Mouse (Mus musculus): ENCODE measurements around the gene Aamp. TPM values are rescaled to one million over a fixed set of nuclear protein-coding genes. Genes with fewer than 3 reads are reported as not detected.
"Not testable (repeated sequence)": the region's sequence is repeated elsewhere in the genome, so short reads cannot be mapped to it uniquely, and the experiment has no call there.

Gene Aamp
- polyA plus RNA-seq, 1 experiment from 2014 or later: 232 TPM

DNA sequence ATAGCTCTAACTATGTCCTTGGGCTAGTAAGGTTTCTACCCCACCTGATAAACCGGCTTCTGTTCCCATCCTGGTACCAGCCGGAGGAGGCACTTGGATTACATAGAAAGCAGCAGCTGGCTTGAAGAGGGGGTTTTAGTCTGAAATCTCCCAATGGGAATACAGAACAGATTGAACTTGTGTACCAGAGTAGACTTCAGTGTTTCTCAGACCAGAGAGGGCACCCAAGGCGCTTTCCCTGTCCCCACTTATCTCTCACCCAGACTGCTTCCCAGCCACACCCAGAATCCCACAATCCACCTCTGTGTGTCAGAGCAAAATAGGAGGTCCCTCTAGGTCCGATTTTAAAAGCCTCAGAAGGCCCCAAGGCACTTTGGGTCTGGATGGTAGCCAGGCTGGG is 3.8 kb upstream of the Aamp start:
- H3K27me3 ChIP-seq: no peaks in the 10 kb centered on the region
- no peak overlapping the region for H3K4me3 ChIP-seq
- H3K9me3 ChIP-seq: no peaks in the 10 kb centered on the region
- no peak overlapping the region for H3K27ac ChIP-seq
- peaks cover 37% of the 10 kb centered on the region for H3K4me1 ChIP-seq
- H3K9ac ChIP-seq: no peak overlapping the region
- 75% methylated on average over 4 of the region's 4 CpGs for WGBS
- H3K4me2 ChIP-seq: no peak overlapping the region
- H3K36me3 ChIP-seq: peaks cover 51% of the 10 kb centered on the region
- ATAC-seq (ENCODE audit: insufficient number of reproducible peaks, low FRiP score, low TSS enrichment, low read depth): no peak

- ATAC-seq (ENCODE audit: insufficient number of reproducible peaks, low FRiP score, low TSS enrichment, low read depth): not testable (repeated sequence)
These were observed 2.5 kb upstream of the Aamp start for GRCm38 (mm10) chr1:74286869-74287607.

GRCm38 (mm10) chr1:74285212-74286010 is 873 bp upstream of the Aamp start:
- H3K36me3 ChIP-seq: peaks cover 52% of the 10 kb centered on the region
- H3K27ac ChIP-seq: no peak overlapping the region
- H3K9me3 ChIP-seq: no peaks in the 10 kb centered on the region
- H3K9ac ChIP-seq: peak overlapping the region; percentile 65
- peak overlapping the region; percentile 76 for H3K4me2 ChIP-seq
- peak overlapping the region; percentile 90 for H3K4me3 ChIP-seq
- no peaks in the 10 kb centered on the region for H3K27me3 ChIP-seq
- H3K4me1 ChIP-seq: peaks cover 44% of the 10 kb centered on the region
- 3% methylated on average over 23 of the region's 23 CpGs for WGBS
- ATAC-seq (ENCODE audit: insufficient number of reproducible peaks, low FRiP score, low TSS enrichment, low read depth): no peak

More at GRCm38 (mm10) chr1:74286869-74287607, 2.5 kb upstream of the Aamp start:
- 64% methylated on average over 15 of the region's 17 CpGs for WGBS
- not testable (repeated sequence) for H3K4me3 ChIP-seq, H3K27ac ChIP-seq, H3K9ac ChIP-seq, H3K4me2 ChIP-seq, H3K27me3 ChIP-seq, H3K9me3 ChIP-seq
- peaks cover 50% of the 10 kb centered on the region for H3K36me3 ChIP-seq
- peaks cover 46% of the 10 kb centered on the region for H3K4me1 ChIP-seq

GRCm38 (mm10) chr1:74283686-74284463 is 663 bp downstream of the Aamp start:
- peaks cover 53% of the 10 kb centered on the region for H3K36me3 ChIP-seq
- peaks cover 33% of the 10 kb centered on the region for H3K4me1 ChIP-seq
- H3K4me3 ChIP-seq: peak overlapping the region; percentile 90
- H3K9me3 ChIP-seq: no peaks in the 10 kb centered on the region
- H3K27me3 ChIP-seq: no peaks in the 10 kb centered on the region
- WGBS: 15% methylated on average over 15 of the region's 15 CpGs
- peak overlapping the region; percentile 85 for H3K27ac ChIP-seq
- peak overlapping the region; percentile 79 for H3K4me2 ChIP-seq
- peak overlapping the region; percentile 79 for H3K9ac ChIP-seq
- peak; percentile 28 for ATAC-seq (ENCODE audit: insufficient number of reproducible peaks, low FRiP score, low TSS enrichment, low read depth)

- Histone ChIP-seq H3K27ac (no peak overlapping the region), H3K9me3 (no peaks in the 10 kb centered on the region), H3K36me3 (peaks cover 52% of the 10 kb centered on the region), H3K9ac (0 out of 2 replicates have a peak overlapping the region, but pooled peaks have one; percentile 14), H3K4me3 (no peak overlapping the region), H3K4me1 (peaks cover 26% of the 10 kb centered on the region), H3K4me2 (no peak overlapping the region), H3K27me3 (no peaks in the 10 kb centered on the region)
- WGBS: 88% methylated on average over 10 of the region's 10 CpGs
- no peak for ATAC-seq (ENCODE audit: insufficient number of reproducible peaks, low FRiP score, low TSS enrichment, low read depth)
These were observed 1.5 kb downstream of the Aamp start for GRCm38 (mm10) chr1:74282896-74283625.

- Histone ChIP-seq H3K27ac (no peak overlapping the region), H3K36me3 (peaks cover 50% of the 10 kb centered on the region), H3K27me3 (no peaks in the 10 kb centered on the region), H3K4me1 (peaks cover 23% of the 10 kb centered on the region), H3K9ac (no peak overlapping the region), H3K9me3 (no peaks in the 10 kb centered on the region), H3K4me2 (no peak overlapping the region), H3K4me3 (no peak overlapping the region)
- ATAC-seq (ENCODE audit: insufficient number of reproducible peaks, low FRiP score, low TSS enrichment, low read depth): no peak
- 97% methylated on average over 8 of the region's 8 CpGs for WGBS
These were observed 2.7 kb downstream of the Aamp start for GRCm38 (mm10) chr1:74281886-74282285.

DNA sequence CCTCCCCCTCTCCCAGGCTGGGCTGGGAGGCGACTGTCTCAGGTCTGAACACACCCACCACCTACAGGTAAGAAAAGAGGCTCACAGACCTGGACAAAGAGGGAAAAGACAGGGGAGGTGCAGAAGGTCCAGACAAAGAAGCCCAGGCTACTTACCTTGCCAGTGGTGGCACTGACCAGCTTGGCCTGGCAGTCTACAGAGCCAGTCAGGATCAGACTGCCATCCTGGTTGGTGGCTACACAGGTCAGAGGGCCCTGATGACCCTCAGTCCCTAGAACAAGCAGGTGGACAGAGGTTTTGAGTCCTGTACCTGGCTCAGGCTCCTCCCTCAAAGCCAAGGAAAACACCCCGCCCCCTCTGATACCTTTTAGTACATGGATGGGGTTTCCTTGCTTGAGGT is 3.2 kb downstream of the Aamp start:
- H3K27ac ChIP-seq: no peak overlapping the region
- H3K9ac ChIP-seq: no peak overlapping the region
- no peaks in the 10 kb centered on the region for H3K9me3 ChIP-seq
- H3K4me3 ChIP-seq: no peak overlapping the region
- H3K4me2 ChIP-seq: no peak overlapping the region
- H3K36me3 ChIP-seq: peaks cover 50% of the 10 kb centered on the region
- WGBS: 81% methylated on average over 2 of the region's 2 CpGs
- peaks cover 23% of the 10 kb centered on the region for H3K4me1 ChIP-seq
- ATAC-seq (ENCODE audit: insufficient number of reproducible peaks, low FRiP score, low TSS enrichment, low read depth): no peak
- H3K27me3 ChIP-seq: no peaks in the 10 kb centered on the region

GRCm38 (mm10) chr1:74280591-74281325 is 3.8 kb downstream of the Aamp start:
- Histone ChIP-seq H3K4me1 (peaks cover 19% of the 10 kb centered on the region), H3K4me2 (no peak overlapping the region), H3K4me3 (no peak overlapping the region), H3K36me3 (peaks cover 50% of the 10 kb centered on the region), H3K9me3 (no peaks in the 10 kb centered on the region), H3K27ac (no peak overlapping the region), H3K9ac (no peak overlapping the region), H3K27me3 (no peaks in the 10 kb centered on the region)
- ATAC-seq (ENCODE audit: insufficient number of reproducible peaks, low FRiP score, low TSS enrichment, low read depth): no peak
- WGBS: 96% methylated on average over 14 of the region's 14 CpGs

DNA sequence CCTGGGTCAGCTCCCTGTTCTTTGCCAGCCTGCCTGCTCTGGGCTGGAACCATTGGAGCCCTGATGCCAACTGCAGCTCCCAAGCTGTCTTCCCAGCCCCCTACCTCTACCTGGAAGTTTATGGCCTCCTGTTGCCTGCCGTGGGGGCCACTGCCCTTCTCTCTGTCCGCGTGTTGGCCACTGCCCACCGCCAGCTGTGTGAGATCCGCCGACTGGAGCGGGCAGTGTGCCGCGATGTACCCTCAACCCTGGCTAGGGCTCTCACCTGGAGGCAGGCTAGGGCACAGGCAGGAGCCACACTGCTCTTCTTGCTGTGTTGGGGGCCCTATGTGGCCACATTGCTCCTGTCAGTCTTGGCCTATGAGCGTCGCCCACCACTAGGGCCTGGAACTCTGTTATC is 5.5 kb downstream of the Aamp start:
- Histone ChIP-seq H3K9me3 (no peaks in the 10 kb centered on the region), H3K9ac (no peak overlapping the region), H3K36me3 (peaks cover 50% of the 10 kb centered on the region), H3K27ac (no peak overlapping the region), H3K4me2 (no peak overlapping the region), H3K4me1 (peaks cover 17% of the 10 kb centered on the region), H3K4me3 (no peak overlapping the region), H3K27me3 (no peaks in the 10 kb centered on the region)
- WGBS: 86% methylated on average over 11 of the region's 11 CpGs
- no peak for ATAC-seq (ENCODE audit: insufficient number of reproducible peaks, low FRiP score, low TSS enrichment, low read depth)

- H3K4me3 ChIP-seq: no peak within 1 kb of the TSS
- H3K36me3 ChIP-seq: peaks cover 50% of the 10 kb centered on the region
- H3K9ac ChIP-seq: no peak within 1 kb of the TSS
- H3K27me3 ChIP-seq: no peaks in the 10 kb centered on the region
- no peak for ATAC-seq (ENCODE audit: insufficient number of reproducible peaks, low FRiP score, low TSS enrichment, low read depth)
- H3K9me3 ChIP-seq: no peaks in the 10 kb centered on the region
- no peak within 1 kb of the TSS for H3K27ac ChIP-seq
- H3K4me1 ChIP-seq: peaks cover 13% of the 10 kb centered on the region
- H3K4me2 ChIP-seq: no peak within 1 kb of the TSS
- WGBS: 92% methylated on average over 10 of the region's 10 CpGs
These were observed 6.0 kb downstream of the Aamp start, which contains the start of gene Gpbar1 for GRCm38 (mm10) chr1:74278538-74278937. Gpbar1 (plus strand) TSS chr1:74278550.

All from limb, embryonic 15.5 days (tissue).